Mouse (Mus musculus): ENCODE results near the gene Gm20403. TPM values are rescaled to one million over a fixed set of nuclear protein-coding genes. Genes with fewer than 3 reads are reported as not detected.
A peak's percentile ranks its signal among the peaks of the same experiment; 100 is the strongest.

Gene Gm20403
- not detected in 2 replicates for polyA plus RNA-seq (2014; fragmentation: Nextera tagmentation; extraction: Ambion mirVana)

DNA sequence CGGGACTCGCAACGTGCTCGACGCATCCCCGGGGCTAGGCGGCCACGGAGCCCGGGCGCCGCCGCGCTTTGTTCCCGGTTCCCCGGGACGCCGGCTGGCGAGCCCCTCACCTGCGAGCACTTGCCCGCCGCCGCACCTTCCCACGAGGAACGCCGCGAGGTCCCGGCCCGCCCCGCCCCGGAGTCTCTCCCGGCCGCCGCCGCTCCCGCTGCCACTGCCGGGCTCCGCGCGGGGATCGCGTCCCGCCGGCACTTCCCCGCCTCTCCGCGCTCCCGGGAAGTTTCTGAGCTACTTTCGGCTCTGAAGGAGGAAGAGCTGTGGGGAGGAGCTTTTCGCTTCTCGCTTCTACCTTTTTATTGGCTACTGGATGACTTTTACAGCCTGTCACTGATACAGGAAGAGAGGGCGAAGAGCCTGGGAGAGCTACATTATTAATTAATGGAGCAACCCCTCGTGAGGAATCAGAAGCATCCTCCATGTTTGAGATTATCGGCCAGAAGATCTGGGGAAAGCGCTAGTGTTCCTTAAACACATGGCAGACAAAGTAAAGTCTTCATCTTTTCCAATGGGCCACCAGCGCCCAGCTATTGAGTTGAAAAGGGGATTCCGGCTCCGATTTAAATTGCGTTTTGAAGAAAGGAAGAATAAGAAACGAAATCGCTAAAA, at the start of gene Gm20403:
Gene Gm20403 (minus strand): TSS at position 478 of the 666 bp plus-strand sequence.
- under 1% methylated on average over 45 of the region's 60 CpGs for WGBS
- Histone ChIP-seq H3K4me1 (replicated peaks; ENCODE audit: control insufficient read depth, insufficient read depth, low read length) (peaks cover 9% of the 10 kb centered on the region; the same call in 1 of the 2 replicates), H3K27me3 (ENCODE audit: control insufficient read depth, insufficient read depth, low read length) (no peaks in the 10 kb centered on the region), H3K4me2 (replicated peaks) (peak within 1 kb of the TSS; percentile 97), H3K27ac (peak within 1 kb of the TSS; percentile 73), H3K36me3 (replicated peaks; ENCODE audit: control insufficient read depth, insufficient read depth) (no peaks in the 10 kb centered on the region), H3K9me3 (ENCODE audit: control insufficient read depth, low read length) (no peaks in the 10 kb centered on the region), H3K9ac (peak within 1 kb of the TSS; percentile 81), H3K4me3 (replicated peaks; ENCODE audit: low read length) (peak within 1 kb of the TSS; percentile 71)
- DNase-seq (ENCODE audit: low spot score) (peak; percentile 73), ATAC-seq (ENCODE audit: low FRiP score) (peak; percentile 80)

DNA sequence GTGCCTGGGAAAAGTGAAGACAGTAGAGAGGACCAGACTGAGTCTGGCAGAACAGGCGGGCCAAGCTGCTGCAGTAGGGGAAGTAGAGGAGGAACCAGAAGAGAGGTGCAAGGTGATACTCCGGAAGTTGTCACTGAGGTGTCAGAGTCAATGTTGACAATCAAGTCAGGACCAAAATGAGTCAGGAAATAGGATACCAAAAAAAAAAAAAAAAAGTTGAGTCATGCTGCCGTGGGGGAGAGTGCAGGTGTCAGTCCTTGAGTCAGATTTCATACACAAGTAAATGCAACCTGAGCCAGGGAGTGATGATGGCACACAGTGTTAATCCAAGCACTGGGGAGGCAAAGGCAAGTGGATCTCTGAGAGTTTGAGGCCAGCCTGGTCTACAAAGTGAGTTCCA, 40.8 kb upstream of the Gm20403 start:
- no peaks in the 10 kb centered on the region for H3K9me3 ChIP-seq (ENCODE audit: control insufficient read depth, low read length)
- no peak overlapping the region for H3K4me3 ChIP-seq (replicated peaks; ENCODE audit: low read length)
- 69% methylated on average over 3 of the region's 3 CpGs for whole genome bisulfite sequencing
- no peak overlapping the region for H3K4me2 ChIP-seq (replicated peaks)
- H3K27ac ChIP-seq, result no peak overlapping the region
- ATAC-seq (ENCODE audit: low FRiP score), result no peak
- H3K27me3 ChIP-seq (ENCODE audit: control insufficient read depth, insufficient read depth, low read length), result no peaks in the 10 kb centered on the region
- H3K9ac ChIP-seq, result no peak overlapping the region
- H3K36me3 ChIP-seq (replicated peaks; ENCODE audit: control insufficient read depth, insufficient read depth), result no peaks in the 10 kb centered on the region
- no peaks in the 10 kb centered on the region for H3K4me1 ChIP-seq (replicated peaks; ENCODE audit: control insufficient read depth, insufficient read depth, low read length)
- DNase-seq (ENCODE audit: low spot score), result no peak

DNA sequence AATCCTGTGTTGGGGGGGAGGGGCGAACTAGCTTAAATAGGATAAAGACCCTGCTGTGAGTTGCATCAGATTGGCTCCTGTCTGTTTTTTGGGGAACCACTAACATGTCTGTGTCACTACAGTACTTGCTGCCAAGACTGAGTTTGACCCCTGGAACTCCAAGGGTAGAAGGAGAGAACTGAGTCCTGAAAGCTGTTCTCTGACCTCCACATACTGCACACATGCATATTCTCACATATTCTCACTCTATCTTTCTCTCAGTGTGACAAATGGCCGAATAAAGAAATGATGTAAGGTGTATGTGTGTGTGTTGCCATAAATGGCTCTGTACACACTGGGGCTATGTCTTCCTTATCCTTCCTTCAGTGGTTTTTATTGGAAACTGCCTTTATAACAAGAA, 37.0 kb upstream of the Gm20403 start:
- Histone ChIP-seq H3K4me2 (replicated peaks) (no peak overlapping the region), H3K27me3 (ENCODE audit: control insufficient read depth, insufficient read depth, low read length) (no peaks in the 10 kb centered on the region), H3K9me3 (ENCODE audit: control insufficient read depth, low read length) (no peaks in the 10 kb centered on the region), H3K27ac (no peak overlapping the region), H3K36me3 (replicated peaks; ENCODE audit: control insufficient read depth, insufficient read depth) (no peaks in the 10 kb centered on the region), H3K9ac (no peak overlapping the region), H3K4me3 (replicated peaks; ENCODE audit: low read length) (no peak overlapping the region), H3K4me1 (replicated peaks; ENCODE audit: control insufficient read depth, insufficient read depth, low read length) (no peaks in the 10 kb centered on the region)
- DNase-seq (ENCODE audit: low spot score) (no peak), ATAC-seq (ENCODE audit: low FRiP score) (no peak)
- 86% methylated on average over 2 of the region's 2 CpGs for WGBS

DNA sequence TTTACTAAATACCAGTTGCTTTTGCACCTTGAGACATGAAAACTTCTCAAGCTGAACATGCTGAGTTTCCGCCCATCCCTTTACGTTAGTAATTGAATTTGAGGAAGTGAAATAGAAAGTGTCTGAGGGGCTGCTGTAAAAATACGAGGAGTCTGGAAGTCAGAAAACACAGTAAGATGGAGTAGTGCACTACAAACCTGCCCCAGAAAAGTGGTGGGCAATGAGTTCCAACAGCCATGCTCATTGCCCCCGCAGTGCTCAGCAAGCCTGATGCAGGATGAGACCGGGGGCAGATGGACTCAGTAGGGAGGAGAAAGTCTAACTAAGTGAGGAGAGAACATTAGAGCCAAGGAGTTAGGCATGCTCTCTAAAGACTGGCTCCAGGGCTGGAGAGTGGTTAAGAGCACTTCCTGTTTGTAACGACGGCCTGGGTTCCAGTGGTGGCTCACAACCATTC, 33.1 kb upstream of the Gm20403 start:
- H3K9me3 ChIP-seq (ENCODE audit: control insufficient read depth, low read length), result no peaks in the 10 kb centered on the region
- 91% methylated on average over 7 of the region's 7 CpGs for WGBS

DNA sequence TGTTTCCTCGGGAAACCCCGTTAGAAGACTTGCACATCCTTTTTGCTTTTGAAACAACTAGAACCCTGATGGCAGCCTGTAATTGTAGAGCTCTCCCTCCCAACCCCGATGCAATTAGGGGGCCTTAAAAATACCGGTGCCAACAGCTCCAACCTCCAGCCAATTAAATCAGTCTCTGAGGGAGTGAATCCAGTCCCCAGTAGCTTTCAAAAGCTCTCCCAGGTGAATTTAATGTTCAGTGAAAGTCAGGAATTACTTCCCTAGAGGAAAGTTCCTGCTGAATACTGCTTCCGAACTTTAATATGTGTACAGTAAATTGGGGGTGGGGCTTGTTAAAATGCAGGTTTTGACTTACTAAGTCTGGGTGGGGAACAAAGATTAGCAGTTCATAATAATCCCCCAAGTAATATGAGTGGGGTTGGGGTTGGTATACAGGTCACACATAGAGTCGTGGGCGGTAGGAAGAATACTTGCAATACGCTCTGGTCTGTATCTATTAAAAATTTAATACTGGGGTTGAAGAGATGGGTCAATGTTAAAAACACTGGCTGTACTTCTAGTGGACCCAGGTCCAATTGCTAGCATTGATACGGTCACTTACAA, 30.9 kb upstream of the Gm20403 start:
- Histone ChIP-seq H3K9me3 (ENCODE audit: control insufficient read depth, low read length) (no peaks in the 10 kb centered on the region), H3K36me3 (replicated peaks; ENCODE audit: control insufficient read depth, insufficient read depth) (no peaks in the 10 kb centered on the region), H3K27ac (no peak overlapping the region), H3K9ac (no peak overlapping the region), H3K27me3 (ENCODE audit: control insufficient read depth, insufficient read depth, low read length) (no peaks in the 10 kb centered on the region), H3K4me3 (replicated peaks; ENCODE audit: low read length) (no peak overlapping the region), H3K4me2 (replicated peaks) (no peak overlapping the region), H3K4me1 (replicated peaks; ENCODE audit: control insufficient read depth, insufficient read depth, low read length) (no peaks in the 10 kb centered on the region)
- WGBS, result 62% methylated on average over 9 of the region's 9 CpGs
- no peak for ATAC-seq (ENCODE audit: low FRiP score)
- DNase-seq (ENCODE audit: low spot score), result no peak

More for the DNA sequence above, 33.1 kb upstream of the Gm20403 start:
- no peak overlapping the region for H3K9ac ChIP-seq
- H3K27ac ChIP-seq, result no peak overlapping the region
- H3K4me1 ChIP-seq (replicated peaks; ENCODE audit: control insufficient read depth, insufficient read depth, low read length), result no peaks in the 10 kb centered on the region
- H3K36me3 ChIP-seq (replicated peaks; ENCODE audit: control insufficient read depth, insufficient read depth), result no peaks in the 10 kb centered on the region
- ATAC-seq (ENCODE audit: low FRiP score) (no peak), DNase-seq (ENCODE audit: low spot score) (no peak)
- no peak overlapping the region for H3K4me2 ChIP-seq (replicated peaks)
- H3K27me3 ChIP-seq (ENCODE audit: control insufficient read depth, insufficient read depth, low read length), result no peaks in the 10 kb centered on the region
- H3K4me3 ChIP-seq (replicated peaks; ENCODE audit: low read length), result no peak overlapping the region

DNA sequence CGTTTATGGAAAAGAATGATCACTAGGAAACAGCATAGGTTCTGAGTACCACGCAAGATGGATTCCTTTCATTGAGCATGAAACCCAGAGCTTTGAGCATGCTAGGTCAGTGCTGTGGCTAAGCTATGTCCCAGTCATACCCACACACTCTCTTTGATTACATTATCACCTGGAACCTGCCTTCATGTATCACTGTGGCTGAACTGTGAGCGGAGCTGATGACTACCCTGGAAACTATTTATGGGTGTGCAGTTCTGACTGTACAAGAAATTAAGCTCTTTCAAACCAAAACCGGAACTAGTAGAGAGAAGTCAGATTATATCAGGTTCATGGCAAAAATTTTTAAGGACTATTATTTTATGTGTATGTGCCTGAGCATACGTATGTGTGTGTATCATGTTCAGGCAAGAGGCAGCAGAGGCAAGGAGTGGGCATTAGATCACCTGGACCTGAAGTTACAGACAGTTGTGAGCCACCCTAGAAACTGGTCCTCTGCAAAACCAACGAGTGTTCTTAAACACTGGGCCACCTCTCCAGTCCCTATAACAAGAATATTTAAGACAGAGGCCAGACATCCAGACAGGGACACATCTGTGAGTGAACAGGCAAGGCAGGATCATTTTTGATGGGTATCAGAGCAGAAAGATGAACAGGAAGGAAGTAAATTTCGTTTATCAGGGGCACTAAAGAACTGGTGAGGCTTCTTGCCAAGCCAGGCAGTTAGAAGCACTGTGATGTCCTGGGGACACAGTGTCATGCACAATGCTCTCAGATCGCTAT, 30.2 kb upstream of the Gm20403 start:
- Histone ChIP-seq H3K36me3 (replicated peaks; ENCODE audit: control insufficient read depth, insufficient read depth) (no peaks in the 10 kb centered on the region), H3K4me2 (replicated peaks) (no peak overlapping the region), H3K4me3 (replicated peaks; ENCODE audit: low read length) (no peak overlapping the region), H3K9ac (no peak overlapping the region), H3K27ac (no peak overlapping the region), H3K9me3 (ENCODE audit: control insufficient read depth, low read length) (no peaks in the 10 kb centered on the region), H3K27me3 (ENCODE audit: control insufficient read depth, insufficient read depth, low read length) (no peaks in the 10 kb centered on the region), H3K4me1 (replicated peaks; ENCODE audit: control insufficient read depth, insufficient read depth, low read length) (no peaks in the 10 kb centered on the region)
- DNase-seq (ENCODE audit: low spot score) (no peak), ATAC-seq (ENCODE audit: low FRiP score) (no peak)
- WGBS, result 80% methylated on average over 8 of the region's 8 CpGs

DNA sequence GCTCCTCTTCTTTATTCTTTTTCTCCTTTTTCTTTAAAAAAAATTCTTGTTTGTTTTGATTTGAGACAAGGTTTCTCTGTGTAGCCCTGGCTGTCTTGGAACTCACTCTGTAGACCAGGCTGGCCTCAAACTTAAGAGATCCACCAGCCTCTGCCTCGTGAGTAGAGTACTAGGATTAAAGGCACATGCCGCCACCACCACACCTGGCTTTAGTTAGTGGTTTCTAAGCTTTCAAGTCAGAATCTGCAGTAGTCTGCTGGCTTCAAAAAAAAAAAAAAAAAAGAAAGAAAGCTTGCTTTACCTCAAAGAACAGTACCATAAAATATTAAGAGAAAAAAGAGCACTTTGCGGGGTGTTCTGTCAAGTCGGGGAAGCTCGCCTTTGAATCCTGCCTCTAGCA, 29.1 kb upstream of the Gm20403 start:
- WGBS, result 91% methylated on average over 5 of the region's 5 CpGs
- Histone ChIP-seq H3K4me1 (replicated peaks; ENCODE audit: control insufficient read depth, insufficient read depth, low read length) (no peaks in the 10 kb centered on the region), H3K9ac (no peak overlapping the region), H3K36me3 (replicated peaks; ENCODE audit: control insufficient read depth, insufficient read depth) (no peaks in the 10 kb centered on the region), H3K9me3 (ENCODE audit: control insufficient read depth, low read length) (no peaks in the 10 kb centered on the region), H3K27ac (no peak overlapping the region), H3K4me3 (replicated peaks; ENCODE audit: low read length) (no peak overlapping the region), H3K4me2 (replicated peaks) (no peak overlapping the region), H3K27me3 (ENCODE audit: control insufficient read depth, insufficient read depth, low read length) (no peaks in the 10 kb centered on the region)
- DNase-seq (ENCODE audit: low spot score), result no peak
- ATAC-seq (ENCODE audit: low FRiP score), result no peak

DNA sequence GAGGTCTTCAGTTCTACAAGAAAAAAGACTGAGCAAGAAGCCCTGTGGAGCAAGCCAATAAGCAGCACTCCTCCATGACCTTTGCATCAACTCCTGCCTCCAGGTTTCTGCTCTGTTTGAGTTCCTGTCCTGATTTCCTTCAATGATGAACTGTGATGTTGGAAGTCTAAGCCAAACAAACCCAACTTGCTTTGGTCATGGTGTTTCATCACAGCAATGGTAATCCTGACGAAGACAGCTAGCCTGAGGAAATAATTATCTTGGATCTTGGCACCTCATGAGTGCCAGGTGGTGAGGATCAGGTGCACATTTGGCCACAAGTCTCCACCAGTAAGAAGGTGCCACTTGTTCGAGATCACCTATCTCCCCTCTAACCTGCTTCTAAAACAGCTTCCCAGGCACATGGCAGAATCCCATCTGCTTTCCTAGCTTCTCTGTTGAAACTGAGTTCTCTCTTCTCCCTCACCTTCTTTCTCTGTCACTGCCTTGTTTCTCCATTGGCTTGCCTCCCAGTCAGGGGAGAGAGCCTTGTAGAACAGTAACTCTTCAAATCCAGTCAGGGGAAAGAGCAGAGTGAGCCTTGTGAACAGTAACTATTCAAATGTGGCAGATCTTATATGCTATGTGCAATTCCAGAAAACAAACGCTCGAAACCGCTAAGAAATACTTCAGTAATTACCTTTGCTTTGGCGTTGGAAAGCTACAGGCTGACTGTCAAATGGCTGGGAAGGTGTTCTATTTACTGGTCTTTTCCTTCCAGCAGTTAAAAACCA, 27.5 kb upstream of the Gm20403 start, which contains the start of gene Baz1a:
Gene Baz1a (minus strand): TSS at position 723 of the 773 bp plus-strand sequence.
- H3K27ac ChIP-seq, result no peak within 1 kb of the TSS
- ATAC-seq (ENCODE audit: low FRiP score) (no peak), DNase-seq (ENCODE audit: low spot score) (no peak)
- no peak within 1 kb of the TSS for H3K4me3 ChIP-seq (replicated peaks; ENCODE audit: low read length)
- no peak within 1 kb of the TSS for H3K9ac ChIP-seq
- no peaks in the 10 kb centered on the region for H3K4me1 ChIP-seq (replicated peaks; ENCODE audit: control insufficient read depth, insufficient read depth, low read length)
- H3K36me3 ChIP-seq (replicated peaks; ENCODE audit: control insufficient read depth, insufficient read depth), result no peaks in the 10 kb centered on the region
- WGBS, result 87% methylated on average over 6 of the region's 6 CpGs
- H3K4me2 ChIP-seq (replicated peaks), result no peak within 1 kb of the TSS
- H3K9me3 ChIP-seq (ENCODE audit: control insufficient read depth, low read length), result no peaks in the 10 kb centered on the region
- H3K27me3 ChIP-seq (ENCODE audit: control insufficient read depth, insufficient read depth, low read length), result no peaks in the 10 kb centered on the region

DNA sequence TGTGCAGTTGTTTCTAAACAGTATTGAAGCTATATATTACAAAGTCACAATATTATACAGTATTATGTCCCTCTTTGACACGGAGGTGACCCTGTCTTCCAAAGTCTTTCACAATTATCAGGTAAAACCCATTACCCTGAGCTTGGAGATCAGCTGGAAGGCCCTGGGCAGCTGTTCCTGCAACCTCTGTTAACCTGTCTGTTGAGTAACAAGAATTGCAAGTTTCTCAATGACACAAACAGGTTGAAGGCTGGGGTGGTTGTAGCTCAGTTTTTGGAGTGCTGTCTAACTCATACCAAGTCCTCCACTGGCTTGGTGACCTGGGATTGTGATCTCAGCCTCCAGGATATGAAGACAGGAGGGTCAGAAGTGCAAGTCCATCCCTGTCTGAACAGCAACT, 26.7 kb upstream of the Gm20403 start:
- Histone ChIP-seq H3K9ac (no peak overlapping the region), H3K36me3 (replicated peaks; ENCODE audit: control insufficient read depth, insufficient read depth) (no peaks in the 10 kb centered on the region), H3K9me3 (ENCODE audit: control insufficient read depth, low read length) (no peaks in the 10 kb centered on the region), H3K27me3 (ENCODE audit: control insufficient read depth, insufficient read depth, low read length) (no peaks in the 10 kb centered on the region), H3K4me2 (replicated peaks) (no peak overlapping the region), H3K27ac (no peak overlapping the region), H3K4me1 (replicated peaks; ENCODE audit: control insufficient read depth, insufficient read depth, low read length) (no peaks in the 10 kb centered on the region), H3K4me3 (replicated peaks; ENCODE audit: low read length) (no peak overlapping the region)
- ATAC-seq (ENCODE audit: low FRiP score), result no peak
- 74% methylated on average over 1 of the region's 1 CpGs for WGBS
- DNase-seq (ENCODE audit: low spot score), result no peak
